Mouse (Mus musculus) heart, postnatal 0 days (tissue): ENCODE measurements around the gene Defb9.
"Not testable (repeated sequence)": the region's sequence is repeated elsewhere in the genome, so short reads cannot be mapped to it uniquely, and the experiment has no call there.

Experiments used
- CTCF ChIP-seq: IDR thresholded peaks from 2 replicates; pipeline ENCODE4 v1.5.1; 2016; ENCODE audit warnings: antibody characterized with exemption, control low read depth, low read depth
- EP300 ChIP-seq: IDR thresholded peaks from 2 replicates; pipeline ENCODE4 v1.6.1; 2016; ENCODE audit warnings: antibody characterized with exemption, low read depth

DNA sequence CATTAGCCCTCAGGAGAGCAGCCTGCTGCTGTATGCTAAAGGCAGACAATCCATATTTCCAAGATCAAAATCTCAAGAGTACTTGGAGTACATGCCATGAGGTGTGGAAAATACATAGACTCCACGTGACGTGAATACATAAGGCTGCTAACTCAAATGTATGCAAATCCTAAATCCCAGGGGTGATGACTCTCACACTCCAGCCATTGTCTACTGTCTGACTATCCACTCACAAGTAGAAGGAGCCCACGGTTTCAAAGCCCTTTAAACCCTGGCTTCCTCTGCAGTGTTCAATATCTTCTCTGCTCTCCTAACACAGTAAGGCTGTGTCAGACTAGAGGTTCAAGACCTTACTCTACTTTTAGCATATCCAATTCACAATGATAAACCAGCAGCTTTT lies 45.5 kb upstream of the Defb9 start:
- not testable (repeated sequence) for TF ChIP-seq CTCF, EP300
